Mouse (Mus musculus) olfactory bulb, adult 2 months (tissue): ENCODE results near the gene Vax2.

Source experiments
- CTCF ChIP-seq: fragments of 200-500 bp; IDR thresholded peaks from 2 replicates; pipeline ENCODE4 v1.5.1; 2012; ENCODE audit warnings: low read depth, mild to moderate bottlenecking, low read length, moderate library complexity; ENCODE audit not compliant: insufficient read depth
- POLR2A ChIP-seq: fragments of 200-500 bp; IDR thresholded peaks from 2 replicates; pipeline ENCODE4 v1.6.1; 2012; ENCODE audit warnings: mild to moderate bottlenecking, low read depth, low read length, moderate library complexity; ENCODE audit not compliant: insufficient read depth

DNA sequence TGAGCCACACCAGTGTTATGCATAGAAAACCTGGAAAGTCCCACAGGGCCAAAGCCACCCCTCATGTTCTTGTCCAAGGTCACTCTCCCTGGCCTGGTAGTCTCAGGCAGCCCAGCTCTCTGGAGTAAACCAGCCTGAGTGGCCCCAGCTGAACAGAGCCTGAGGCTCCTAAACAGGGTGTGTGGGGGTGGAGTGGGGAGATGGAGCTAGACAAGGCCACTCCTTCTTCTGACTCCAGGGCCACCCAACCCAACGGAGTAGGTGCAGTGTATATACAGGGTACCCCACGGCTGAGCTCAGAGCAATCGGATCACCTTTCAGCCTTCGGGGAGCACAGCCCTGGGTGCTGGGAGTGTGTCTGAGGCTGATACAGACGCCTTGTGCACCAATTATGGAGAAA is 33.1 kb downstream of the Vax2 start:
- TF ChIP-seq CTCF (no peak), POLR2A (no peak)
